Mouse (Mus musculus) left cerebral cortex, adult 2 months (tissue): ENCODE data around the gene Cysrt1. TPM values are rescaled to one million over a fixed set of nuclear protein-coding genes. Genes with fewer than 3 reads are reported as not detected.

ENCODE experiments used
- DNase-seq, 2 experiments: peaks; one replicate each; pipeline ENCODE4 v3.0.0; 2021 to 2022; ENCODE audit warnings: low spot score in 2 of 2, mixed read lengths in 1 of 2; ENCODE audit errors: extremely low spot score in 1 of 2
- H3K27ac ChIP-seq: fragments of 200-600 bp; 2 replicates; pipeline ENCODE4 v1.8.1; 2022
- H3K4me3 ChIP-seq: fragments of 200-600 bp; 2 replicates; pipeline ENCODE4 v1.8.1; 2022
- CTCF ChIP-seq: fragments of 200-600 bp; IDR thresholded peaks from 2 replicates; pipeline ENCODE4 v1.8.1; 2022; ENCODE audit warnings: antibody characterized with exemption, mild to moderate bottlenecking, moderate library complexity
- intact Hi-C: fragments of 180-260 bp; cut with DNase I; formaldehyde crosslinking; loops from one replicate; pipeline ENCODE4 v1.15.1; 2025
- total RNA-seq, 2 experiments: library from RNA; stranded (reverse); gene quantifications; 2 replicates each; pipeline ENCODE4 v1.2.3; 2021

The Cysrt1 gene
- total RNA-seq, 2 experiments from 2014 or later: not detected

- H3K27ac ChIP-seq: peak within 1 kb of the TSS; percentile 45
- intact Hi-C loops: no loop called here
- peak within 1 kb of the TSS; percentile 27 for H3K4me3 ChIP-seq
- DNase-seq: no peak
- TF ChIP-seq CTCF: no peak; the same call in 1 of the 2 replicates
Measured at GRCm38 (mm10) chr2:25196172-25196954, 45.9 kb downstream of the Cysrt1 start, which contains the start of gene Tor4a. Gene Tor4a, minus strand, starts transcription at chr2:25196886.

- peak overlapping the region; percentile 45 for H3K27ac ChIP-seq
- peak overlapping the region; percentile 27; the same call in 1 of the 2 replicates for H3K4me3 ChIP-seq
- no peak for TF ChIP-seq CTCF
- intact Hi-C loops: no loop called here
- no peak for DNase-seq
Measured at GRCm38 (mm10) chr2:25195211-25196156, 46.8 kb downstream of the Cysrt1 start.

GRCm38 (mm10) chr2:25194486-25195171, 47.6 kb downstream of the Cysrt1 start:
- Histone ChIP-seq H3K4me3 (no peak overlapping the region), H3K27ac (no peak overlapping the region)
- no peak for DNase-seq
- no peak for TF ChIP-seq CTCF
- intact Hi-C loops: loop anchor here (5.0 kb wide), 1 partner anchor 133 kb away; no protein-coding TSS in a partner anchor

- H3K27ac ChIP-seq: 0 out of 2 replicates have a peak overlapping the region, but pooled peaks have one; percentile 13
- intact Hi-C loops: loop anchor here (5.0 kb wide), 1 partner anchor 133 kb away; no protein-coding TSS in a partner anchor
Measured at GRCm38 (mm10) chr2:25194006-25194405, 48.2 kb downstream of the Cysrt1 start.

GRCm38 (mm10) chr2:25193330-25193770, 48.9 kb downstream of the Cysrt1 start:
- TF ChIP-seq CTCF: peak; percentile 94
- Histone ChIP-seq H3K27ac (no peak overlapping the region), H3K4me3 (no peak overlapping the region)
- intact Hi-C loops: loop anchor here (2.0 to 5.0 kb wide), 4 partner anchors 35 to 134 kb away; partner anchors contain the start of genes Tmem203 and Tprn
- peak; percentile 80 to 84 for DNase-seq

More at GRCm38 (mm10) chr2:25194006-25194405, 48.2 kb downstream of the Cysrt1 start:
- no peak overlapping the region for H3K4me3 ChIP-seq
- no peak for TF ChIP-seq CTCF
- DNase-seq: no peak

Other genes starting within 250 kb of the Cysrt1 start
- 100 to 1,000 TPM; 442 to 471 TPM for gene Nsmf, start 188.1 kb downstream of the Cysrt1 start, total RNA-seq
- gene Entpd8, start 162.1 kb downstream of the Cysrt1 start, total RNA-seq: not detected
- gene Noxa1, start 147.3 kb downstream of the Cysrt1 start, total RNA-seq: not detected
- gene Nrarp, start 61.7 kb downstream of the Cysrt1 start, total RNA-seq: 10 to 100 TPM; 20.2 to 21.7 TPM
- 1 to 10 TPM; 2.0 to 2.2 TPM for gene Tor4a, start 45.6 kb downstream of the Cysrt1 start, total RNA-seq
- 10 to 100 TPM; 53.4 to 64.3 TPM for gene Nelfb, start 31.0 kb downstream of the Cysrt1 start, total RNA-seq
- gene Stpg3, start 27.8 kb downstream of the Cysrt1 start, total RNA-seq: not detected
- gene Fam166a, start 23.7 kb downstream of the Cysrt1 start, total RNA-seq: not detected
- 100 to 1,000 TPM; 317 to 329 TPM for gene Tubb4b, start 17.8 kb downstream of the Cysrt1 start, total RNA-seq
- gene Slc34a3, start 8.1 kb downstream of the Cysrt1 start, total RNA-seq: not detected
- not detected for gene Rnf224, start 5.7 kb downstream of the Cysrt1 start, total RNA-seq
- 100 to 1,000 TPM; 249 to 270 TPM for gene Rnf208, start 197 bp downstream of the Cysrt1 start, total RNA-seq
- gene AL732309.1, start 4.4 kb upstream of the Cysrt1 start, total RNA-seq: 1 to 10 TPM; 1.4 to 2.7 TPM
- 10 to 100 TPM; 35.6 to 41.6 TPM for gene Tmem203, start 13.0 kb upstream of the Cysrt1 start, total RNA-seq
- 10 to 100 TPM; 20.9 to 21.8 TPM for gene Tprn, start 20.2 kb upstream of the Cysrt1 start, total RNA-seq
- 10 to 100 TPM; 65.6 to 65.9 TPM for gene Ssna1, start 30.0 kb upstream of the Cysrt1 start, total RNA-seq
- gene Anapc2, start 30.0 kb upstream of the Cysrt1 start, total RNA-seq: 10 to 100 TPM; 87.1 to 90.3 TPM
- gene Tmem210, start 45.7 kb upstream of the Cysrt1 start, total RNA-seq: not detected
- gene Lrrc26, start 47.5 kb upstream of the Cysrt1 start, total RNA-seq: not detected
- gene Grin1, start 76.7 kb upstream of the Cysrt1 start, total RNA-seq: 100 to 1,000 TPM; 452 to 457 TPM
- gene Man1b1, start 89.9 kb upstream of the Cysrt1 start, total RNA-seq: 10 to 100 TPM; 56.0 to 62.4 TPM
- 10 to 100 TPM; 32.2 to 33.9 TPM for gene Dpp7, start 113.9 kb upstream of the Cysrt1 start, total RNA-seq
- 10 to 100 TPM; 15.8 to 24.9 TPM for gene Uap1l1, start 123.2 kb upstream of the Cysrt1 start, total RNA-seq
- gene Sapcd2, start 129.9 kb upstream of the Cysrt1 start, total RNA-seq: 1 to 10 TPM; 2.1 to 2.7 TPM
- gene Entpd2, start 153.4 kb upstream of the Cysrt1 start, total RNA-seq: 10 to 100 TPM; 11.5 to 13.1 TPM
- 100 to 1,000 TPM; 337 to 366 TPM for gene Npdc1, start 156.9 kb upstream of the Cysrt1 start, total RNA-seq
- under 1 TPM in 1 of 2 experiments, not detected in 1; 0.43 TPM for gene Fut7, start 180.8 kb upstream of the Cysrt1 start, total RNA-seq
- 100 to 1,000 TPM; 160 to 168 TPM for gene Abca2, start 186.3 kb upstream of the Cysrt1 start, total RNA-seq
- not detected for gene Clic3, start 214.4 kb upstream of the Cysrt1 start, total RNA-seq
- gene Paxx, start 218.6 kb upstream of the Cysrt1 start, total RNA-seq: 10 to 100 TPM; 65.9 to 75.3 TPM
- gene Ptgds, start 227.6 kb upstream of the Cysrt1 start, total RNA-seq: 1,000 to 10,000 TPM; 1,632 to 2,529 TPM